Mouse (Mus musculus) cerebellum, adult (tissue): Measurements from ENCODE around the gene Ddx23.

ENCODE experiments used
- ATAC-seq: cut with Nextera tagmentation; 2 replicates; pipeline ENCODE4 v1.9.2; 2017; ENCODE audit warnings: mild to moderate bottlenecking, moderate library complexity, mixed read lengths; ENCODE audit not compliant: insufficient number of reproducible peaks, low FRiP score, low TSS enrichment

Gene Ddx23

DNA sequence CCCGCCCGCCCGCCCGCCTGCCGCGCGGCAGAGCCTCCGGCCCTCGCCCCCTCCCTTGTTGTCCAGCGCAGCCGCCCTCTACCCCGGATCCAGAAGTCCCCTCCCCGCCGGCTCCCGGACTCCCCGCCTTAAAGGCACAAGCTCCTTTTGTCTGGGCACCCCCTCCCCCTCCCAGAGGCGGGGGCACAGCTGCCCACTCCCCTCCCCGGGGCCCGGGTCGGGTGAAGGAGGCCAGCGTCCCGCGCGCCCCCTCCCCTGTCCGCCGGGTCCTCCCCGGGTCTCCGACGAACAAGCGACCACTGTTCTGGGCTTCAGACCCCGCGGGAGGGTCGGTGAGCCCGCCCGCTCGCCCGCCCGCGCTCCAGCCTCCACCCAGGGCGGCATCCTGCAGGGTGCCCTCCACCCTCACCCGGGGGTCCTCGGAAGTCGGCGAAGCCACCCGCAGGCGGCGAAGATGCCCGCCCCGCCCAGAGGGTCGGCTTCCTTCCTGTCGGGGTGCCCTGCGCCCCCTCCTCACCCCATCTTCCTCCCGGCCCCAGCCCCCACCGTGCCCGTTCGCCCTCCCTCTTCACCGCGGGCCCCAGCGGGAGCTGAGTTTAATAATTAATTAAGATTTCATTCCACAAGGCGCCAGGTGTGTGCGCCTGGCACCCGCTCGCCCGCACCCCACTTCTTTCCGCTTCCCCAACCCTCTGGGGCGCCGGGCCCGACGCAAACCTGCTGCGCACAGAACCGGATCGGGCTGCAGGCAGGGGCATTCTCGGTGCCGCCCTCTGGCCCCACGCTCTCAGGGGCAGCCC is 53.2 kb downstream of the Ddx23 start, which contains the start of gene Adcy6:
Gene Adcy6 (minus strand): TSS at position 746 of the 800 bp plus-strand sequence.
- peak; percentile 39; the same call in 1 of the 2 replicates for ATAC-seq

DNA sequence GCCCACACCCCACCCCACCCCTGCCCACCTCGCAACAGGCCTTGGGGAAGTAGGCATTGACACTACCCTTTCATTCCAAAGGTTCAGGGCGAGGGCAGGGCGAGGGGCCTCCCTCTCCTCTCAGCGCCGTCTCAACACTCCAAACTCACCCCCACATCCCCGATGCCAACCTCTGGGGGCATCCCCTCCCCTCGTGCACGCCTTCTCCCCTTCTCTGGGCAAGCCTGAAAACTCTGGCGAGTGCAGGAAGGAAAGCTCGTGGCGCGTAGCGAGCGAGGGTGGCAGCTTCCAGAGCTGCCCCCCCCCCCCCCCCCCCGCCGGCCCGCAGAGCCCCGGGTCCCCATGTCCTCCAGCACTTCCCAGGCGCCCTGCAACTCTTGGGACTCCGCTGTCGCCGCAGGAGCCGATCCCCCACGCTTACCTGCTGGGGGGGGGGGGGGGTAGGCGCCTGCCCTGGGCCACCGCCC is 53.9 kb downstream of the Ddx23 start:
- no peak for ATAC-seq

DNA sequence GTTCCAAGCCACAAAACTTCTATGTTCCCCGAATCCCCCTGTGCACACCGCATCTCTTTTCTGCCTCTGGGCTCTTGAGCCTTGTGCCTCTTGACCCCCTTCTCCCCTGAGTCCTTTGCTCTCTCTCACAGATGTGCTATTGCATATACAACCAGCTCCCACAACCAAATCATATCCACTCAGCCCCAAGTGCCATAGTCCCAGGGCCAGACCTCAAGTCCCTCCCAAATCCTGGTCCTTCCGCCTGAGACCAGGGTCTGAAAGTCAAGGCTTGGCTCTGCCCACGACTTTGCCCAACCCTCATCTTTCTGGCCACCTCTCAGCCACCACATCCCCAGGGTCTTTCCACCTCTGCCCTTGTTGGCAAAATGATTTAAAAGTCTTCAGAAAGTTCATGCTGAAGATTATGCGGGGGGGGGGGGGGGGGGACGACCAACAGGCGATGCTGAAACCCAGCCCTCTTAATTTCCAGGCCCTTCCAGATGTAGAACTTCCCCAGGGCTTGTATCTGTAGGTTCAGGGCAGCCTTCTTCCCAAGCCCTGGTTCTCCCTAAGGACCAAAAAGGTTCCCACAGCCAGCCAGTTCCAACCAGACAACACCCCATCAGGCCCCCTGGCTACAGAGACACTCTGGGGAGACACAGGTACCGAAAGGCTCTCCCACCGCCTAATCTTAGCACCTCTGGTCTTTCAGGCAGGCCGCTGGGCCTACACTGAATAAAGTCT is 54.5 kb downstream of the Ddx23 start:
- 0 out of 2 replicates have a peak, but pooled peaks have one; percentile 27 for ATAC-seq

DNA sequence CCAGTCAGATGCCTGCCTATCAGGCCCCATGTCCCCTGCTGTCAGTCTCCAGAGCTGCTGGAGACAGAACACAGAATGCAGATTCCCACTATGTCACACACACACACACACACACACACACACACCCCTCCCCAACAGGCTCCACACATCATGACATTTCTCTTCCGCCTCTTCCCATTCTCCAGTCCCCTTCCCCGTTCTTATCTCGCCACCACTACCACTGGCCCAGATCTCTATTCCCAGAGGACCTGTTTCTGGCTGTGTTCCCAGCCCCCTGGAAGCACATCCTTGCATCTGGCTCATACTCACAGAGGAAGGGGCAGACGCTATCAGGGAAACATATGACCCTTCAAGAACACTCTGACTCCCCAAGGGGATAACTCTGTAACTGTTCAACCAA is 55.1 kb downstream of the Ddx23 start:
- ATAC-seq = no peak

DNA sequence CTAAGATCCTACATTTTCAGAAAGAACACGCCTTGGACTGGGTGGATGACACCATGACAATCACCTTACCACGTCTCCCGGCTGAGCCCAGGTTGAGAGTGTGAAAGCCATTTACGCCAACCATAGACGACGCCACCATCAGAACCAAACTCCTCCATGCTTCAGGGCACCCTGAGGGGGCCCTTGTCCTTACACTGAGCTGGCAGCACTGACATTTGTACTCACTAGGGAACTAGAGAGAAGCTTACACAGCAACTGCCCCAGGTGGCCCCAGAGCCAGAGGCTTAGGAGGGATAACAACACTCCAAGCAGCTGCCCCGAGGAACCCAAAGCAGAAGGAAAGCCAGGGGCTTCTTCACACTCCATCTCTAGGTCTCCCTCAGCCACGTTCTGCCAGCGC is 56.0 kb downstream of the Ddx23 start:
- ATAC-seq = no peak

DNA sequence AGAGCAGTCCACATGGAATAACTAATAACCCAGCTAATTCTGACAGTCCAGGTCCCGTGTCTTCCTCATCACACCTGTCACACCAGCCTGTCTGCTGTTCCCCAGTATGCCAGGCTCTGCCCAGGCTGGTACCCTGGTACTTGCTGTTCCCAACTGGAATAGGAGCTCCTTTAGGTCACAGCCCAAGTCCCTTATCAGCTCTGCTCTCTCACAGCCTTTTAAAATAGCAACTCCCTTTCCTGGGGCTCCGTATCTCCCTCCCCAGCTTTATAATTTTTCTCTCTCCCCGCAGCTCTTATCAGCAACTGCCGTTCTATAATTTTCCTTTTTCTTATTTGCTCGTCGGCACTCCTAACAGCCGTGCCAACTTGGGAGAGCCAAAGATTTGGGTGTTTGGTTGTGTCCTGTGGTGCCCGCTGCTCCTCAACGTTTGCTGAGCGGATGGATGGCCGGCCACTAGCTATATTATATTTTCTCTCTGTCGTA is 56.6 kb downstream of the Ddx23 start:
- no peak for ATAC-seq

DNA sequence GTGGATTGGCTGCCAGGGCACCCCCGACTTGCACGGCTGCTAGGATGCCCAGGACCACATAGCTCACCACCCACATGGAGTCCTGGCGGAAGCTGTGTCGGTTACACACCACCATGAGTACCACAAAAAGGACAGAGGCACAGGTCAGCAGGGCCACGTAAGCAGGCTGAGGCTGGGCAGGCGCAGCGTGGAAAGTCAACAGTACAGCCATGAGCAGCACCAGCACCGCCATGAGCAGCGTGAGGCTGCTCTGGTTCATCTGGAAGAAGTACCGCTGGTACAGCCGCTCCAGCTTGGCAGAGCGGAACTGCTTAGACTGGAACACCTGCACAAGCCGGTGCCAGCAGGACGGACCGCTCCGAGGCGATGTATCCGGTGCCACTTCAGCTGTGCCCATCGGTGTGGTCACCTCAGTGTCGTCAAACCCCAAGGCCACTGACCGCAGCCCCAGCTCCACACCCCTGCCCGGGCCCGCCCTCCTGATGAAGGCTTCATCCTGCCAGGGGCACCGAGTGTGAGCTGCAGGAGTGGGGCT is 58.6 kb downstream of the Ddx23 start:
- ATAC-seq = no peak

DNA sequence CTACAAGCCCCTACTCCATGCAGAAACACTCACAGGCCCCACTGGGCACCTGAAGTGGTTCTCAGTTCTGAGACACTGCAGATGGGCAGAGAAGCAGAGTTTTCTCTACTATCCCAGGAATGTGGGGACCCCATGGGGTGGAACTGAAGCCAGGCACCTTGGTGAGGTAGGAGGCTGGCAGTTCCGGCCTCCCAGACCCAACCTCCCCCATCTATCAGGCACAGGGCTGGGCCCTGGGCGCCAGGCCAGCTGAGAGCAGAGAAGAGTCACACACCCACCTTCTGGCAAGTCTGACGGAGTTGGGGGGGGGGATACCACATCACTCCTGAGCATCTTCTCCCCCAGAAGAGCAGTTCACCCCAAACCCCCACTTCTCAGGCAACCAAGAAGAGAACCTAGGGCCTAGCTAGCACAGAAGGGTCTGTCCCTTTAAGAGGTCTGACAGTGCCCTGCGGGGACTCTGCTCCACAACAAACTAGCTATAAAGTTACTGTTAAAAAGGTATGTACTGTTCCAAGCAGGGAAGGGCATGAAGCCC is 59.7 kb downstream of the Ddx23 start:
- ATAC-seq = no peak

DNA sequence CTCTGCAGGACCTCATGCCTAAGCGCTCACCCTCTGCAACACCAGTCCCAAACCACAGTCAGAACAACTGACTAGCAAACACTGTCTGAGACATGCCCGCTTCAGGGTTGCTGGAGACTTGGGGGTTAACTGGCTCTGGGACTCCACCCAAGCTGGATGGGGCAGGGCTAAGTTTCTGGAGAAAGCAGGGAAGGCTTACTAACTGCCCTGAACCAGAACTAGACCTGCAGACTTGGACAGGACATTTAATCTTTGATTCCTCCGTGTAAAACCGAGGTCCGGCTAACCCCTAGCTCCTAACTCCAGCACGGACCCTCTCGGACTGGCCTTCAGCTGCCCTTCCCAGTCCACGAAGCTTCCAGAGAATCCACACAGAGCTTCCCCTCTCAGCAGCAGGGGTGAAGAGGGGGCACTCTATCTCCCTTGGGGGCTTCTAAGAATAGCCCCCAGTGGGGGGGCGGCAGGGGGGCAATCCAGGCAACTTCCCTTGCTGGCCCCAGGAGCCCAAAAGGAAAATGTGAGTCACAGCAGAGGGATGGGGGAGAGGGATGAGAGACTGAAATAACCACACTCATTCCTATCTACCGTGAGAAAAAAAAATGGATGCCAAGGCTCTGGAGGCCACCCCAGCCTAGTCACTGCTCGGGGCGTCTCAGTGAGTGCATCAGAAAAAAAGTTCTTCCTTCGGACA is 60.4 kb downstream of the Ddx23 start:
- ATAC-seq = no peak

DNA sequence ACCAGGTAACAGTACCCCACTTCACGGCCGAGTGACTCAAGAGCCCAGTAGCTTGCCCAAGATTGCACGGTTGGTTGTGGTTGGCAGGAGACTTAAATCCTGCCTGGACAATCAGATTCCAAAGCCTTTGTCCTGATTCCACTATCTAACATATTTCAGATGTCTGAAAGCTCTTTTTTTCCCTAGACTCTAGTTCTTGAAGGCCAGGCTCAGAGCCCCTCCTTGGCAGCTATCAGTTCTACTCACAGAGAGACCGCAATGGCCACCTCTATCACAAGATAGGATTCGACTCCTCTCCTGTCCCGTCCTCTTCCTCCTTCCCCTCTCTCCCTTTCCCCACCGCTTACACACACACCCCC is 60.9 kb downstream of the Ddx23 start:
- no peak for ATAC-seq

DNA sequence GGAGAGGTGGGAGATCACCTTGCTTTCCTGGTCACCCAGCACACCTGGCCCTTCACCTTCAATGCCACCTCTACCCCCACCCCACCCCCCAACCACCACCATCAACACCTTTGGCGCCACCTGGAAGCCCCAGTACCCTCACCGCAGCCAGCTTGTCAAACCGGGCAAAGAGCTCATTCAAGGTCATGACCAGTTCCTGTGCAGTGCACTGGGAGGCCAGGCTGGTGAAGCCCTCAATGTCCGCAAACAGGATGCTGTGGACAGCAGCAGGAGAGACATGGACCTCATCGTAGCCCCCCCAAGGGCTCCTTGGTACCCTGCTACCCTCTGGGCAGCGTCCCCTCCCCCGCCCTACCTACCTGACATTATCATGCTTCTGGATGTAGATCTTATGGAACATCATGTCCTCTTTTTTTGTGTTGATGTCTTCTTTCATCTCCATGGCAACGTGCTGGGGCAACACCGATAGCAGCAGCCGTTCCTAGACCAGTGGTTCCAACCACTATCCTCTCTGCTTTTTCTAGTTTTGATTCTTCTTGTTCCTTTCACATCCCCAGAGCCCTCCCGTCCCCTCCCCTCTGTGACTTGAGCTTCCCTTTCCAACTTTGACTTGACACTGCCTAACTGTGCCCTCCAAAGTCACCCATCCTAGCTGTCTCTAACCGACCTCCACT is 62.5 kb downstream of the Ddx23 start:
- ATAC-seq = no peak

DNA sequence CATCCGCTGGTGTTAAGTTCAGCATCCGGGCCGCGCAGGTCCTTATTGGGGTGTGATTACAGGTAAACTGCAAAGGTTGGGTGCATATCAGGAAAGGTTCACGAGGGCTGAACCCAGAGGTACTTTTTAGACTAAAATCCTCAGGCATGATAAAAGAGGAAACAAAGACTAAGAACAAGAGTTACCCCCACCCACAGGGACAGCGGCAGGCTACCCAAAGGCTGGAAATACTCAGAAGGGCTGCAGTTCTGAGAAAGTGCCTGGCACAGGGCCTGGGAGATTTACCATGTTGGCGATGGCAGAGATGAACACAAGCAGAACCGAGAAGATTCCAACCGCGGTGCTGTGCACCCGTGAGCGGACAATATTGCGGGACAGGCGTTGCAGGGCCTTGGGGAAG is 66.1 kb downstream of the Ddx23 start:
- ATAC-seq = no peak
